Mouse (Mus musculus) CD4-positive naive resting alpha-beta T cell, adult 57 days (primary cell): ENCODE data around the gene Trhr2. TPM values are rescaled to one million over a fixed set of nuclear protein-coding genes. Genes with fewer than 3 reads are reported as not detected.

Source experiments
- total RNA-seq: library from RNA; stranded (reverse); gene quantifications from one replicate; pipeline ENCODE4 v1.2.4, GENCODE M21; 2023

Trhr2 gene
- not detected for total RNA-seq

GRCm38 (mm10) chr8:122360696-122361416 lies at the start of gene Trhr2:
Gene Trhr2, minus strand, starts transcription at chr8:122360746.

GRCm38 (mm10) chr8:122376365-122377231 lies 16.1 kb upstream of the Trhr2 start, which contains the start of gene Zc3h18:
Gene Zc3h18, plus strand, starts transcription at chr8:122376609.

Other genes with a start within 250 kb of the Trhr2 start
- 57.8 TPM for gene Zfpm1, start 78.6 kb downstream of the Trhr2 start, total RNA-seq
- 112 TPM for gene Zc3h18, start 15.9 kb upstream of the Trhr2 start, total RNA-seq
- gene Il17c, start 61.3 kb upstream of the Trhr2 start, total RNA-seq = not detected
- gene Cyba, start 72.2 kb upstream of the Trhr2 start, total RNA-seq = 138 TPM
- gene Mvd, start 82.7 kb upstream of the Trhr2 start, total RNA-seq = 10.3 TPM
- 1.4 TPM for gene Snai3, start 100.0 kb upstream of the Trhr2 start, total RNA-seq
- 65.4 TPM for gene Rnf166, start 115.3 kb upstream of the Trhr2 start, total RNA-seq
- gene Ctu2, start 115.4 kb upstream of the Trhr2 start, total RNA-seq = 51.1 TPM
- gene Piezo1, start 190.6 kb upstream of the Trhr2 start, total RNA-seq = 45.7 TPM
- 58.9 TPM for gene Cdt1, start 207.3 kb upstream of the Trhr2 start, total RNA-seq
- 93.4 TPM for gene Aprt, start 216.2 kb upstream of the Trhr2 start, total RNA-seq